Mouse (Mus musculus) layer of hippocampus, postnatal 36 days (tissue): Measurements from ENCODE around the gene En2. TPM values are rescaled to one million over a fixed set of nuclear protein-coding genes. Genes with fewer than 3 reads are reported as not detected.
A peak's percentile ranks its signal among the peaks of the same experiment; 100 is the strongest.

Experiments used
- DNase-seq, 2 experiments: peaks; one replicate each; pipeline ENCODE4 v3.0.0; 2022
- total RNA-seq, 2 experiments: library from RNA; stranded (reverse); gene quantifications; 2 replicates each; pipeline ENCODE4 v1.2.3; 2021

En2 gene
- under 1 TPM; 0.25 to 0.28 TPM for total RNA-seq

DNA sequence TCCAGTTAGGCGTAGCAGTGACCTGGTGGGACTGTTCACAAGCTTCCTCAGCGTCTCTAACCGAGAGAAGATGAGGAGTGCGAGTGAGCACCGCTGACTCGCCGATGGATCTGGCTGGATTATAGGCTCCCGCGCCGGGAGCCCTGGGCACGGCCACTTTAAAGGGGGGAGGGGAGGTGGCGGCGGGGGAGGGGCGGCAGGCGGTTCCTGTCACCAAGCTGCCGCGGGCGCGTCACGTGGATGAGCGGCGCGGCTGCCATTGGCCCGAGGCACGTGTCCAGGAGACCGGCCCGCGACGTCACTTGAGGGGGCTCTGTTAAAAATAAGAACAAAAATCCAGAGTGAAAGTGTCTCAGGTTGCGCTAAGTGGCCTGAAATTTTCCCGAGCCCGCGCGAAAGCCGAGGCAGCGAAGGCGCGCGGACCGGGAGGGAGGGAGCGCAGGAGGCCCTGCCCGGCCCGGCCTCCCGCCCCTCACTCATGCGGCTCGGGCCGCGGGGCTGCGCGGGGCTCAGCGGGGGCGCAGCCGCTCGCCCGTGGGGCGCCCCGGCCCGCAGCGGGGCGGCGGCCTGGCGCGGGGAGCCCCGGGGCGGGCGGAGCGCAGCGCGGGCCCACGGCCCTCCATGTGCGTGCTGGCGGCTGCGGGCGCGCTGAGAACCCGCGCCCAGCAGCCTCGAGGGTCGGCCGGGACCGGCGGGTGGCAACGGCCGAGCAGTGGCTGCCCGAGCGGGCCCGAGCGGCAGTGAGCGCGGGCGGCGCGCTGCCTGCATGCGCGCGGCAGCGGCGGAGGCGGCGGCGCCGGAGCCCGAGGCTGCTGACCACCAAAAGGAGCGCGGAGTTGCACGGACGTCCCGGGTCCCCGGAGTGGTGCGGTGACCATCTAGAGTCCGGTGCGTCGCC is at the start of gene En2:
Gene En2 (plus strand): TSS at position 337 of the 898 bp plus-strand sequence.
- DNase-seq: no peak

- DNase-seq: no peak
These were observed 48.1 kb upstream of the En2 start for GRCm38 (mm10) chr5:28117251-28117880.

- DNase-seq: no peak
These were observed 47.5 kb upstream of the En2 start for GRCm38 (mm10) chr5:28117882-28118530.

- DNase-seq: no peak
These were observed 47.0 kb upstream of the En2 start for GRCm38 (mm10) chr5:28118531-28118925.

DNA sequence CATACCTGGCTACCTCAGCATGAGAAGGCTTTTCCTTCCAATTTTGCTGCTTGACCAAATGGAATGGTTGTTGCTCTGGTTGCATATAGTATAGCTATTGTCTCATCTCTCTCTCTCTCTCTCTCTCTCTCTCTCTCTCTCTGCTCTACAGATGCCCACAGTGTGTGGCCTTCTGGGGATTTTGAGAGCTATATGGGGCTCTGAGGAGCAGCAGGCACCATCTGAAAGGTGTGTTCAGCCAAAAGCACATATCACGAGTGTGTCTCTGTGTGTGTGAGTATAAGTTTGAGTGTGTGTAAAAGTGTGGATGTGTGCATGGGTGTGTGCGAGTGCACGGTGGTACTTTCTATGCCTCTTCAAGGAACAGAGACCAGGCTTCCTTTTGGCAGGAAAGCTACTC is 45.9 kb upstream of the En2 start:
- no peak for DNase-seq

- peak in 1 of 2 experiments; percentile 16 for DNase-seq
These were observed 42.7 kb upstream of the En2 start for GRCm38 (mm10) chr5:28122491-28123454.

DNA sequence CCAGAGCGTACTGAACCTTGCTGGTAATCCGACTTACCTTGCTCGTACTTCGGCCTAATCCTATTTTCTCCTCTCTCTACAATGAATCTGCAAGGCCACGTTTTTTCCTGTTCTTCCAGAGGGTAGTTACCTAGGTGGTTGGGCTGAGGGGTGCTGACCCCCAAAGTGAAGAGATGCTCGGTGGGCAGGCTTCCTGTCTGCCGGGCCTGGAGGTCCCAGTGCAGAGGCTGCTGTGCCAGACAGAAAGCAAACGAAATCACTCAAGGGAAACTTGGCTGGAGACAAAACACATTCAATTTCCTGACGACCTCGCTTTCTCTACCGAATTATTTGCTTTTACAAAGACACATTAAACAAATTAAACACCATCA is 42.1 kb upstream of the En2 start:
- peak in 1 of 2 experiments; percentile 12 for DNase-seq

GRCm38 (mm10) chr5:28124321-28125230 is 40.9 kb upstream of the En2 start:
- DNase-seq: no peak

DNA sequence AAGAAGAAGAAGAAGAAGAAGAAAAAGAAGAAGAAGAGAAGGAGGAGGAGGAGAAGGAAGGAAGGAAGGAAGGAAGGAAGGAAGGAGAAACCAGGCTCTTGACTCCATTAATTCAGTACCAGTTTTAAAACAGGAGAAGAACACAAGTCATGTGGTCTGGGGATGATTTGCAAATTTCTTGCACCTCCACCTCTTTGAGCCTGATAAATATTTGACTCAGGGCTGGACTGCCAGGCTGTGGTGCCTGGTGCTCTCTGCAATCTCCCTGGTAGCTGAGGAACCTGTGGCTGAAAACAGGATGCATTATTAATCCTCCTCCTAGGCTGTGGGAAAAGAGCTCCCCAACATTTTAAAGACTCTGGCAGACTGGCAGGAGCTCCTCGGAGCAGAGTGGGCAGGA is 36.6 kb upstream of the En2 start:
- no peak for DNase-seq

GRCm38 (mm10) chr5:28132231-28132630 is 33.3 kb upstream of the En2 start:
- DNase-seq: no peak

DNA sequence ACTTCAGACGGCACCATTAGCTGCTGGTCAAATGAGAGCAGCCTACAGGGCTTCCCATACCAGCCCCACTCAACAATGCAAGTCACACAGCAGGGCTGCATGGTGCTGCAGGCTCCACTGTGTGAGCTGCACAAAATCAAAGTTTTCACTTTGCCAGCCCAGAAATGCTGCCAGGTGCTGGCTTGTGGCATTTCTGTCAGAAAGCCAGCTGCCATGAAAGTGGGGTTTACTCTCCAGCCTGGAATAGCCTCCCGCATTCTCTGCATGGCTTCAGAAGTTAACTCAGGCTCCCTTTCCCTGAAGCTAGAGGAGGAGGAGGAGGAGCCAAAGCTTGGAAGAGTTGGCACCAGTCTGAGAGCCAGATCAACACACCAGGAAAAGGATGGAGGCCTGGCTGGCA is 29.1 kb upstream of the En2 start:
- DNase-seq: no peak

- no peak for DNase-seq
These were observed 20.9 kb upstream of the En2 start for GRCm38 (mm10) chr5:28144555-28144954.

DNA sequence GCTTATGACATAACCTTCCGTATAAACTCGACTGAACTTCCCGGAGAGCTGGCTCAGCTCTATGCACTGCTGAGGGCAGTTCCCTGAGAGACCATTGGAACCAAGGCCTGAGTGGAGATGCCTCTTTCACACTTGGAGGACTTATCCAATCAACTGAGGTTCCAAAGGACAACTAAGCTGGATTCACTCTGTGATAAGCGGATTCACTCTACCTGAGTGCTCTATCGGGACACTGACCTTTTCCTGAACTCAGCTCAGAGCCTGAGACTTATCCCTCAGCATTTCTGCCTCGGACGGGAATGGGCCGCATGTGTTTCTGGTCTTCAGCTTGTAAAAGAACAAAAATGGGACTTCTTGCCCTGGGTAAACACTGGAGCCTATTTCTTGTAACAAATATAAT is 19.5 kb upstream of the En2 start:
- no peak for DNase-seq

DNA sequence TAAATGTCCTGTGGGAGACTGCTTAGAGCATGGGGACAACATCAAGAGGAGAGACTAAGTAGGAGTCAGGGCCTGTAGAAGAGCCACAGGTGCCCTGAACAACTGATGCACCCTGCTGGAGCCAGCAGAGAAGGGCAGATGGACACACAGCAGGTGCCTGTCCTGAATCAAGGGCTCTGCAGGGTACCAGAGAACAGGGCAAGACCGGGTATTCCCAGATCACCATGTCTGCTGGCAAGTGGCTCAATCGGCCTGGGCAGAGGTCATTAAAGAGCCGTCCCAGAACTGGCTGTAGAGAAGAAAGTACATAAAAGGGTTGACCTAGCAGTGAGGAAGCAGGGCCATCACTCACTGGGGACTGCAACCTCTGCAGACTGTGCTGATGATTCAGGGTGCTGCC is 17.0 kb upstream of the En2 start:
- DNase-seq: no peak

GRCm38 (mm10) chr5:28149436-28149835 is 16.1 kb upstream of the En2 start:
- no peak for DNase-seq

DNA sequence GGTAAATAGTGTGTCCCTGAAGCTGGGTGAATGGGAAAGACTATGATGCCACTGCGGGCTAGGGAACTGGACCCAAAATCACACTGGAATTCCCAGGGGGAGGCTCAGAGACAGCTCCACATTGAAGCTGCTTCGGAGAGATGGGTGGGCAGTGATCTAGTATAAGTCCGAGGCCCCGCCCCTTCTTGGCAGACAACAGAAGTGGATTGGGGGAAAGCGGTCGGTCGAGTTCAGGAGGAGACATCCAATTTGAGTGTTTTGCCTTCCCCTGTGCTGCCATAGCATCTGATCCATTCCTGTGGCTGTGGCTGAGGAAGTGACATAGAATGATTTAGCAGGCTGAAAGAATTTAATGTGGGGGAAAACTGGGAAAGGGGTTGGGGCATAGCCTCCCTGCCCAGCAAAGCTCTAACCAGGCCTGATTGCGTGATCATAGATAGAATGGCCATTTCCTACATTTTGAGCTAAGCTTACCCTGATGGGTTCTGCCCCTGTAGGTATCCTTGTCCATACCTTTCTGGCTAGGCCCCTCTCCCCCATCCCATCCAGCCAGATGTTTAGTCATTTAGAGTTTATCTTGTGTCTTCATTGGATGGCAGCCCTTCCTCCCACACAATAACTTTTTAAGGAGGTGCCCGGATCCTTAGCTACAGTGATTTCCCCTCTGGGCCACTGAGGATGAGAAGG is 8.3 kb upstream of the En2 start:
- DNase-seq: no peak

GRCm38 (mm10) chr5:28157781-28158180 is 7.7 kb upstream of the En2 start:
- DNase-seq: no peak

DNA sequence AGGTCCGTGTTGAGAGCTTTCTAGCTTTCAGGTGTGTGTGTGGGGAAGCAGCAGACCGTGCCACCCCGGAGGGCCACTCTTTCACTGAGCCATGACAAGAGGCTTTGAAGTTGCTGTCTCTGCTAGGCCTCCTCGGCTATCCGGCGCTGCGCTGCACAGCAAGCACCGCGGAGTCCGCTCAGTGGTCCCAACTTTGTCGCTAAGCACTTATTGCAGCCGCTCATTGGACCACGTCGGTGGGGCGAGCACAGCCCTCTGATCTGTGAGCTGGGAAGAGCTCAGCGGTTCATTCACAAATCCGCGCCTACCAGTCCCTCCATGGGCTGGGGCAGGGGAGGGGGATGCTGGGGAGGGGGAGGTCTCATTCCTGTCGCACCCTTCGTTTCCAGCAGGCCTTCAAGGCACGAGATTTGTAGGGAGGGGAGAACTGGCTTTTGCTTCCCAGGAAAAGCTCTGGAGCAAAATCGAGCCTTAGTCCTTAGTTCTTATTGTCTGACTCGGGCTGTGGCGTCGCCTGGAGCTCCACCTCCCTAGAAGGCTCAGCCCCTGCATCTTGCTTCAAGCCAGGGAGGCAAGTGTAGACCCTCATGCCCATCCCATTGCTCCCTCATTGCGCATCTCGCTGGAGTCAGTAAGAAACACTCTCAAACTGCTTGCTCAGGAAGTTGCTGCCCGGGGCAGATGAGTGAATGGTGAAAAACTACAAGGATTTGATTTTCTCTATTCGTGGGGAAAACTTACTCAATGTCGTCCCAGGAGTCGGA is 7.0 kb upstream of the En2 start:
- no peak for DNase-seq

DNA sequence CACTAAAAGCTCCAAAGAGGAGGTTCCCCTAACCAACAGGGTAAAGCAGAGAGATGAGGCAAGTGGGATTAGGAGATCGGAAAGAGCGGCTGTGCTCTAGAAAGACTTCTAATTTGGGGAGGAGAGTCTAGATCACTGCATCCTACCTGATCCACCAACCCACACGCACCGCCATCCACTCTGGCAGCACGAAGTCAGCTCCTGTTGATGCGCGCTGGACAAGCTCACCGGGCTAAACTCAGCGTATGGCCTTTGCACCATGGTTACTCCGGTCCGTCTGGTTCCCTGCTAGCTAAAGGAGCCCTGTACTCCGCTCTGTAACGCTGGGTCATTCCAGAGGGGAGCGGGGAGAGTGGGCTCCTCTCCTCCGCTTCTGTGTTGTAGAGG is 6.4 kb upstream of the En2 start:
- no peak for DNase-seq
